Mouse (Mus musculus): ENCODE results near the gene Hsf5. TPM values are rescaled to one million over a fixed set of nuclear protein-coding genes. Genes with fewer than 3 reads are reported as not detected.

Gene Hsf5
- polyA plus RNA-seq, 1 experiment from 2014 or later = not detected

DNA sequence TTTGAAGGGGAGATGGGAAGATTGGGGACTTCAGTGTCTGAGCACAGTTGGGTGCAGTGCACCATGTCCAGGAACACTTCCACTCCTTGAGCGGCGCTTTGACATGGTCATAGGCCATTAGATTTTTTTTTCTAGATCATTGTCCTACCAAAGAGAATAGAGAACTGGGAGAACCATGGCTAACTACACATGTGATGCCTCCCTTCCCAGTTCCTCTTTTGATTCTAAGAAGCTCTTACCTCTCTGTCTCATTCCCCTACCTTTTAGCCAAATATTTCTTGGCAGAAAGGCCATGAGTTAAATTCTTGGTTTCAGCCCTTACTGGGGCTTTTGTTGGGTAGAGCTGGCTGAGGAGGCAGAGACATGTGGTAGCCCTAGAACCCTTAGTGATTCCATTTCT lies 13.4 kb upstream of the Hsf5 start:
- 89% methylated on average over 2 of the region's 2 CpGs for WGBS (ENCODE audit: insufficient replicate concordance)
- Histone ChIP-seq H3K4me2 (no peak overlapping the region), H3K4me3 (replicated peaks) (no peak overlapping the region), H3K27ac (replicated peaks) (no peak overlapping the region), H3K36me3 (replicated peaks) (peaks cover 99% of the 10 kb centered on the region), H3K27me3 (no peaks in the 10 kb centered on the region), H3K9me3 (replicated peaks) (no peaks in the 10 kb centered on the region), H3K9ac (no peak overlapping the region), H3K4me1 (replicated peaks) (no peaks in the 10 kb centered on the region)
- no peak for ATAC-seq (ENCODE audit: insufficient read depth)

DNA sequence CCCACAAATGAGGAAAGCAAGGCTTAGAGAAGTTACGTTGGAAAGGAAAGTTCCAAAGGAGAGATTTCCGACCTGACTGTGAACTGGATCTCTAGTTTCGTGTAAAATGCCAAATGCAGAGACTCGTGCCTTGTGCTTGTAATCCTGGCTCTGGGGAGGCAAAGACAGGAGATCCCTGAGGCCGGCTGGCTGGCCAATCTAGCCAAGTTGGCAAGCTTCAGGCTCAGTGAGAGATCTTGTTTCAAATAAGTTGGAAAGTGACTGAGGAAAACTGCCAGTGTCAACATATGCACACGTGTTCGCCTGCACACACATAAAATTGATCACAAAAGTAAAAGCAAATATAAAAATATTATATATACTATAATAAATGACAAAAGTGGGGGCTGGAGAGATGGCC lies 7.7 kb upstream of the Hsf5 start:
- Histone ChIP-seq H3K36me3 (replicated peaks) (peaks cover 96% of the 10 kb centered on the region), H3K4me3 (replicated peaks) (no peak overlapping the region), H3K4me2 (no peak overlapping the region), H3K4me1 (replicated peaks) (no peaks in the 10 kb centered on the region), H3K27me3 (no peaks in the 10 kb centered on the region), H3K9me3 (replicated peaks) (no peaks in the 10 kb centered on the region), H3K27ac (replicated peaks) (no peak overlapping the region), H3K9ac (no peak overlapping the region)
- 71% methylated on average over 7 of the region's 7 CpGs for WGBS (ENCODE audit: insufficient replicate concordance)
- no peak for ATAC-seq (ENCODE audit: insufficient read depth)

DNA sequence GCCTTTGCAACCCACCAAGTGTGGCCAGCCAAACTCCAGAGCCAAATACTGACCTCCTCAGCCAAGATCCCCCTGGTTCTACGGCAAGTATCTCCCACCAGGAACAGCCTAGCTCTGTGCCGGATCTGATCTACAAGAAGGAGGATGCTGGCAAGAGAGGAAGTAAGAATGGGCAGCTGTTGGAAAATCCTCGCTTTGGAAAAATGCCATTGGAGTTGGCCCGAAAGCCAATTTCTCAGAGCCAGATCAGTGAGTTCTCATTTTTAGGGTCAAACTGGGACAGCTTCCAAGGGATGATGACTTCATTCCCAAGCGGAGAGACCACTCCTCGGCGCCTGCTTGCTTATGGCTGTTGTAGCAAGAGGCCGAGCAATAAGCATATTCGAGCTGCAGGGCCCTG lies 5.4 kb upstream of the Hsf5 start:
- H3K27me3 ChIP-seq = no peaks in the 10 kb centered on the region
- no peak overlapping the region for H3K4me3 ChIP-seq (replicated peaks)
- H3K9ac ChIP-seq = no peak overlapping the region
- WGBS (ENCODE audit: insufficient replicate concordance) = 83% methylated on average over 9 of the region's 9 CpGs
- peaks cover 96% of the 10 kb centered on the region for H3K36me3 ChIP-seq (replicated peaks)
- no peaks in the 10 kb centered on the region for H3K9me3 ChIP-seq (replicated peaks)
- no peak for ATAC-seq (ENCODE audit: insufficient read depth)
- H3K4me2 ChIP-seq = no peak overlapping the region
- no peaks in the 10 kb centered on the region for H3K4me1 ChIP-seq (replicated peaks)
- no peak overlapping the region for H3K27ac ChIP-seq (replicated peaks)

DNA sequence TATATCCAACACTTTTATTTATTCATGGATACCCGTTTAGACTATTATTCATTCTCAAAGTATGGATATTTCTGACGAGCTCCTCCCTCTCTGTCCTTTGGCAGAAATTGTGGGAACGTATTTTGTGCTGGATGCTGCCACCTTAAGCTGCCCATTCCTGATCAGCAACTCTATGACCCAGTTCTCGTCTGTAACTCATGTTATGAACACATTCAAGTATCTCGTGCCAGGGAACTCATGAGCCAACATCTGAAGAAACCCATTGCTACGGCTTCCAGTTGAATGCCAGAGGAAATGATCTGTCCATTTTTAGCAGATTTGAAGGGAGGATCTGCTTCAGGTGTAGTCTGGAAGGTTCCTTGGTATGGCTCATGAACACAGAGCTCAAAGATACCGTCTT lies 3.0 kb upstream of the Hsf5 start:
- 78% methylated on average over 7 of the region's 7 CpGs for WGBS (ENCODE audit: insufficient replicate concordance)
- Histone ChIP-seq H3K4me3 (replicated peaks) (no peak overlapping the region), H3K27ac (replicated peaks) (no peak overlapping the region), H3K4me1 (replicated peaks) (peaks cover 7% of the 10 kb centered on the region; the same call in 1 of the 2 replicates), H3K36me3 (replicated peaks) (peaks cover 93% of the 10 kb centered on the region), H3K9me3 (replicated peaks) (no peaks in the 10 kb centered on the region), H3K27me3 (no peaks in the 10 kb centered on the region), H3K4me2 (no peak overlapping the region), H3K9ac (no peak overlapping the region)
- ATAC-seq (ENCODE audit: insufficient read depth) = no peak

DNA sequence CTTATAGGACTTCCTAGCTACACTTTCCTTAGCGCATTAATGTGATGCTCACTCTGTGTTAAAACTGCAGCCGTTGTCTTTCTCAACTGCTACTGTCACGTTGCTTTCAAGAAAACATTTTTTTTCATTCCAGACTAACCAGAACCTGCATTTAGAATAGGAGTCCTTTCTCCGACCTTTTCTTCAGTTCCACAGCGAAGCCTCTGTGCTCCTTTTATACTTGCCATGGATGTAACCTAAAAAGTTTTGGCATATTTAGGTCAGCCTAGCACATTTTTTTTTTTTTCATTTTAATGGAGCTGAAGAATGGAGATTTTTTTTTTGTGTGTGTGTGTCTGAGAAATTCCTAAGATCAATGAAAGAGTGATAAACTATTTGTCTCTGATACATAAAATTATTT lies 1.4 kb upstream of the Hsf5 start:
- no peak overlapping the region for H3K4me3 ChIP-seq (replicated peaks)
- WGBS (ENCODE audit: insufficient replicate concordance) = 86% methylated on average over 5 of the region's 5 CpGs
- no peak for ATAC-seq (ENCODE audit: insufficient read depth)
- no peak overlapping the region for H3K27ac ChIP-seq (replicated peaks)
- no peak overlapping the region for H3K4me2 ChIP-seq
- H3K9ac ChIP-seq = no peak overlapping the region
- peaks cover 79% of the 10 kb centered on the region for H3K36me3 ChIP-seq (replicated peaks)
- H3K27me3 ChIP-seq = no peaks in the 10 kb centered on the region
- H3K9me3 ChIP-seq (replicated peaks) = no peaks in the 10 kb centered on the region
- peaks cover 8% of the 10 kb centered on the region; the same call in 1 of the 2 replicates for H3K4me1 ChIP-seq (replicated peaks)

DNA sequence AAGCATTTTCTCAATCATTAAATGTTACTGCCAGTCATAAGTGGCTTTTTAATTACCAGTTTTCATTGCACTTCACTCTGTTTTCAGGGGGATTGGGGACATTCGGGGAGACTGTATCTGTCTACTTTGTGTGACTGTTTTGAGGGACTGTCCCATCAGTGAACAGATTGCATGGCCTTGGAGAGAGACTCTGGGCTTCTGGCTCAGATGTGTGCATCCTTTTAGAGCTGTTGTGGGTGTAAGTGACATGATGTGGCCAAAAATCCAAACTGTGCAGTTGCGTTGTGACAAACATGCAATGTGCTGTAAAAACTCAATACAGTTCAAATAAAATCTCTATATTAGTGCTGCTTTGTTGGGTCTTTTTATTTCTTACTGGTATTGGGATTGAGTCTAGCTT lies 1.0 kb upstream of the Hsf5 start:
- Histone ChIP-seq H3K4me2 (no peak overlapping the region), H3K4me1 (replicated peaks) (peaks cover 8% of the 10 kb centered on the region; the same call in 1 of the 2 replicates), H3K27me3 (no peaks in the 10 kb centered on the region), H3K9ac (no peak overlapping the region), H3K27ac (replicated peaks) (no peak overlapping the region), H3K4me3 (replicated peaks) (no peak overlapping the region), H3K9me3 (replicated peaks) (no peaks in the 10 kb centered on the region), H3K36me3 (replicated peaks) (peaks cover 75% of the 10 kb centered on the region)
- no peak for ATAC-seq (ENCODE audit: insufficient read depth)
- 82% methylated on average over 2 of the region's 2 CpGs for WGBS (ENCODE audit: insufficient replicate concordance)

DNA sequence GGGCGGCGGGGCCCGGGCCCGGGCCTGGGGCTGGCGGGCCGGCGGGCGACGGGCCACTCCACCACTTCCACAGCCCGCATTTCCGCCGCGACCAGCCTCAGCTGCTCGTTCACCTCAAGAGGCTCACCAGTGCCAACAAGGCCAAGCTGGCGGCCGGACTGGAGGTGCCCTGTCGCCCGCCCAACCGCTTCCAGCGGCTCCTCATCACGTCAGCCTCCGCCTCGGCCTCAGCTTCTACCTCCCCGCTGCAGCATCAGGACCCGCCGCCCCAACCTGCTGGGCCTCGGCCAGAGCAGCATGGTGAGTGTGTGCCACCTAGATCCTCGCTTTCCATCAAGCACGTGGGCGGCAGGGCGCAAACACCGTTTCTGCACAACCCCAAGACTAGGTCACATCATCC lies 642 bp downstream of the Hsf5 start:
- no peak overlapping the region for H3K4me2 ChIP-seq
- no peaks in the 10 kb centered on the region for H3K27me3 ChIP-seq
- peaks cover 8% of the 10 kb centered on the region; the same call in 1 of the 2 replicates for H3K4me1 ChIP-seq (replicated peaks)
- 89% methylated on average over 32 of the region's 32 CpGs for WGBS (ENCODE audit: insufficient replicate concordance)
- no peak overlapping the region for H3K27ac ChIP-seq (replicated peaks)
- no peaks in the 10 kb centered on the region for H3K9me3 ChIP-seq (replicated peaks)
- H3K9ac ChIP-seq = no peak overlapping the region
- peaks cover 59% of the 10 kb centered on the region for H3K36me3 ChIP-seq (replicated peaks)
- H3K4me3 ChIP-seq (replicated peaks) = no peak overlapping the region
- ATAC-seq (ENCODE audit: insufficient read depth) = no peak

DNA sequence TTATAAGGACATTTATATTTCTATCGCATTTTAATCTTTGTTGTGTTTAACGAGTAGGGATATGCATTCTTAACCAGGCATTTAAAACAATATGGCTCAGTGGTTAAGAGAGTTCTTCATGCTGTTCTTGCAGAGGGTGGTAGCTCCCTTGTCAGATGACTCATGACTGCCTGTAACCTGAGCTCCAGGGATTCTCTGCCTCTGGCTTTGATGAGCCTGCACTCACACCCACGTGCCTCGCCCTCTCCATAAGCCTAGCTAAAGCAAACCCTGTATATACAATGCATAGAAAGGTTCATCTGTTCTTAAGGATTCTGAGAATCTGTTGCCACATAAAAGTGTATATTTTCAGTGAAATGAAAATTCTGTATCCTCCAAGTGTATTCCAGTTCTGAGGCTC lies 6.2 kb downstream of the Hsf5 start:
- Histone ChIP-seq H3K27me3 (no peaks in the 10 kb centered on the region), H3K4me1 (replicated peaks) (peaks cover 8% of the 10 kb centered on the region; the same call in 1 of the 2 replicates), H3K36me3 (replicated peaks) (peaks cover 10% of the 10 kb centered on the region), H3K9ac (no peak overlapping the region), H3K4me2 (no peak overlapping the region), H3K9me3 (replicated peaks) (no peaks in the 10 kb centered on the region), H3K27ac (replicated peaks) (no peak overlapping the region), H3K4me3 (replicated peaks) (no peak overlapping the region)
- no peak for ATAC-seq (ENCODE audit: insufficient read depth)
- WGBS (ENCODE audit: insufficient replicate concordance) = 83% methylated on average over 4 of the region's 4 CpGs

DNA sequence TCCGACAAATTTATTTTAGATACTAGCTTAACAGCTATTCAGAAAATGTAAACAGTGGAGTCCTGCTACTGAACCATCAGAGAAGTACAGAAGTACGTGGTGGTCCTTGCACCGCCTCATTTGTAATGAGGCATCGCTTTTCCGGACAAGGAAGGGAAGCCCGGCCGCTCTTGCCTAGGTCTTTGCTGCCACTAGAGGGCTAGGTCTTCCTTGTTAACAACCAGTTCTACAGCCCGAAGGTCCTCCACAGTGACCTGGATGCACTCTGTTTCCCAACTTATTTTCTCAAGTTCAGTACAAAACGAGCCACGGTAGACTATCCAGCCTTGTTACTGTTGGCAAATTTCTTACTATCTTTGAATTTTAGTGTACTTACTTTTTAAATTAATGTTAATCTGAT lies 12.9 kb downstream of the Hsf5 start:
- WGBS (ENCODE audit: insufficient replicate concordance) = 12% methylated on average over 10 of the region's 10 CpGs
- Histone ChIP-seq H3K4me3 (replicated peaks) (no peak overlapping the region), H3K27ac (replicated peaks) (no peak overlapping the region), H3K27me3 (no peaks in the 10 kb centered on the region), H3K9me3 (replicated peaks) (no peaks in the 10 kb centered on the region), H3K9ac (no peak overlapping the region), H3K36me3 (replicated peaks) (no peaks in the 10 kb centered on the region), H3K4me2 (no peak overlapping the region), H3K4me1 (replicated peaks) (0 out of 2 replicates have a peak, but pooled peaks cover 7% of the 10 kb centered on the region)
- ATAC-seq (ENCODE audit: insufficient read depth) = no peak

DNA sequence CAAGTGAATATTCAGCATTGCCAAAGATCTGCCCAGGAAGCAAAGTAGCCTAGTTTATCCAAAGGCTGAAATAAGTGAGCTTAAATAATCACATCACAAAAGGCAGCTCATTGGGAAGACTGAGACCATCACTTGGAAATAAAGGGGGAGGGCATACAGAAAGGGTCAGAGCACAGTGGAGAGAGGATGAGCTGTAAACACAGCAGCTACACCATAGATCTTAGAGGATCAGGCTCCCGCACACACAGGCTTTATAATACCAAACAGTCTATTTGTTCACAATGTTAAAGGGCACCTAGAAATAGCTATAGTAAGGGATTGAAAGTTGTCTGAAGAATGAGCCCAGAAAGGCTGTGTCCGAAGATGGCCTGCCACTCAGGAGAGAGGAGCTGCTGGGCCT lies 21.8 kb downstream of the Hsf5 start:
- Histone ChIP-seq H3K4me2 (peak overlapping the region; percentile 92), H3K9ac (peak overlapping the region; percentile 70), H3K9me3 (replicated peaks) (no peaks in the 10 kb centered on the region), H3K4me1 (replicated peaks) (peaks cover 12% of the 10 kb centered on the region), H3K4me3 (replicated peaks) (peak overlapping the region; percentile 57), H3K36me3 (replicated peaks) (no peaks in the 10 kb centered on the region), H3K27ac (replicated peaks) (peak overlapping the region; percentile 29; the same call in 1 of the 2 replicates), H3K27me3 (no peaks in the 10 kb centered on the region)
- ATAC-seq (ENCODE audit: insufficient read depth) = peak; percentile 60
- 31% methylated on average over 2 of the region's 2 CpGs for WGBS (ENCODE audit: insufficient replicate concordance)

DNA sequence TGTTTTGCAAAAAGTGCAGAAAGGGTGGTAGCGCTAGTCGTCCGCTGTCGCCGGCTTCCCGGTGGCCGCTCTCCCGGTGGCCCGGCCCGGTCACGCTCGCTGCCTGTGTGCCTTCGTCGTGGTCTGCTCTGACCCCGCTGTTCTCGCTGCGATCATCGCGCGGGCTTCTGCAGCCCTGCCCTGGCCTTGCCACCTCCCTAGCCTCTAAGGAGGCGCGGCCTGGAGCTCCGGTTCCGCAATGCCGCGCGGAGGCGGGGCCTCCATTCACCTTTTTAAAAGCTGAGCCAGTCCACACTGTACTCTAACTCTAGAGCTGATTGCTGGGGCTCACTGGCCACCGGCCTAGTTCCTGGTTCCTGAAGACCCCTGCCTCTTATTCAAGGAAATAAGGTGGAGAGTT lies 22.2 kb downstream of the Hsf5 start:
- peak; percentile 91 for ATAC-seq (ENCODE audit: insufficient read depth)
- WGBS (ENCODE audit: insufficient replicate concordance) = 1% methylated on average over 29 of the region's 29 CpGs
- no peaks in the 10 kb centered on the region for H3K27me3 ChIP-seq
- H3K4me3 ChIP-seq (replicated peaks) = peak overlapping the region; percentile 57
- H3K36me3 ChIP-seq (replicated peaks) = no peaks in the 10 kb centered on the region
- peak overlapping the region; percentile 92 for H3K4me2 ChIP-seq
- H3K9me3 ChIP-seq (replicated peaks) = no peaks in the 10 kb centered on the region
- peaks cover 12% of the 10 kb centered on the region for H3K4me1 ChIP-seq (replicated peaks)
- peak overlapping the region; percentile 29; the same call in 1 of the 2 replicates for H3K27ac ChIP-seq (replicated peaks)
- H3K9ac ChIP-seq = peak overlapping the region; percentile 70

DNA sequence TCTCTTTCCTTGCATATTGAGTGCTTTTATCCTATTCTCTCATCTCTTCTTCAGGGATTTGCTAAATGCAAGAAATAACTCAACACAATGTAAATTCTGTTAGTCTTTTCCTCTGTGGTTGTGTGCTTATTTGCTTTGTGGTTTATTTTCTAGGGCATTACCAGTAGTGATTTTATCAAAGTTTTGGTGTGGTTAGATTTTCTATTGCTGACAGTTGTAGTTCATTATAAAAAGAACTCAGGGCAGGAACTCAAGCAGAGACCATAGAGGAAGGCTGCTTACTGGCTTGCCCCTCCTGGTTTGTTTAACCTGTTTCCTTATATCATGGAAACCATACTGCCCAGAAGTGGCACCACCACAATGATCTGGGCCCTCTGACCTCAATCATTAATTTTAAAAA lies 25.9 kb downstream of the Hsf5 start:
- H3K4me3 ChIP-seq (replicated peaks) = no peak overlapping the region
- H3K9ac ChIP-seq = no peak overlapping the region
- ATAC-seq (ENCODE audit: insufficient read depth) = no peak
- no peaks in the 10 kb centered on the region for H3K36me3 ChIP-seq (replicated peaks)
- H3K9me3 ChIP-seq (replicated peaks) = no peaks in the 10 kb centered on the region
- no peaks in the 10 kb centered on the region for H3K27me3 ChIP-seq
- peaks cover 12% of the 10 kb centered on the region for H3K4me1 ChIP-seq (replicated peaks)
- no peak overlapping the region for H3K4me2 ChIP-seq
- H3K27ac ChIP-seq (replicated peaks) = no peak overlapping the region
